Mouse (Mus musculus) ES-Bruce4 (cell line): ENCODE measurements around the gene En2. TPM values are rescaled to one million over a fixed set of nuclear protein-coding genes. Genes with fewer than 3 reads are reported as not detected.

Source experiments
- H3K27ac ChIP-seq: 2 replicates; pipeline ENCODE4 v1.5.1; 2012; ENCODE audit warnings: low read length, inconsistent platforms; ENCODE audit not compliant: insufficient read depth
- H3K27me3 ChIP-seq: 2 replicates; pipeline ENCODE4 v1.6.1; 2012; ENCODE audit warnings: mild to moderate bottlenecking, low read length, inconsistent platforms; ENCODE audit not compliant: control insufficient read depth, poor library complexity, insufficient read depth, severe bottlenecking
- H3K36me3 ChIP-seq: 2 replicates; pipeline ENCODE4 v1.6.1; 2012; ENCODE audit warnings: inconsistent platforms, mild to moderate bottlenecking, low read length, moderate library complexity; ENCODE audit not compliant: control insufficient read depth, poor library complexity, insufficient read depth, severe bottlenecking
- H3K4me1 ChIP-seq: one replicate; pipeline ENCODE4 v1.8.1; 2011; ENCODE audit warnings: low read length; ENCODE audit not compliant: control insufficient read depth, insufficient read depth
- H3K4me3 ChIP-seq: 2 replicates; pipeline ENCODE4 v1.5.1; 2011; ENCODE audit warnings: low read depth, mild to moderate bottlenecking, low read length
- H3K9ac ChIP-seq: 2 replicates; pipeline ENCODE4 v1.6.1; 2012; ENCODE audit warnings: low read depth, mild to moderate bottlenecking, inconsistent platforms; ENCODE audit not compliant: poor library complexity, severe bottlenecking
- H3K9me3 ChIP-seq: replicated peaks from 2 replicates; pipeline ENCODE4 v1.6.1; 2012; ENCODE audit warnings: mild to moderate bottlenecking, low read length, inconsistent platforms; ENCODE audit not compliant: control insufficient read depth, poor library complexity, insufficient read depth, severe bottlenecking
- CTCF ChIP-seq: IDR thresholded peaks from one replicate; pipeline ENCODE4 v1.8.1; 2011; ENCODE audit warnings: low read depth, low read length
- EP300 ChIP-seq: IDR thresholded peaks from 2 replicates; pipeline ENCODE4 v1.6.1; 2011; ENCODE audit warnings: low read depth, low read length; ENCODE audit not compliant: insufficient read depth
- POLR2A ChIP-seq: IDR thresholded peaks from one replicate; pipeline ENCODE4 v1.8.1; 2011; ENCODE audit warnings: low read length; ENCODE audit not compliant: insufficient read depth
- polyA plus RNA-seq: library from polyadenylated mRNA; stranded (reverse); fragments of >200 nt; gene quantifications from 2 replicates; pipeline ENCODE4 v1.2.4, GENCODE M21; 2011; ENCODE audit warnings: low read depth; ENCODE audit not compliant: missing spikeins, insufficient read depth, insufficient read length

The En2 gene
- polyA plus RNA-seq, 1 experiment = 1.6 TPM

DNA sequence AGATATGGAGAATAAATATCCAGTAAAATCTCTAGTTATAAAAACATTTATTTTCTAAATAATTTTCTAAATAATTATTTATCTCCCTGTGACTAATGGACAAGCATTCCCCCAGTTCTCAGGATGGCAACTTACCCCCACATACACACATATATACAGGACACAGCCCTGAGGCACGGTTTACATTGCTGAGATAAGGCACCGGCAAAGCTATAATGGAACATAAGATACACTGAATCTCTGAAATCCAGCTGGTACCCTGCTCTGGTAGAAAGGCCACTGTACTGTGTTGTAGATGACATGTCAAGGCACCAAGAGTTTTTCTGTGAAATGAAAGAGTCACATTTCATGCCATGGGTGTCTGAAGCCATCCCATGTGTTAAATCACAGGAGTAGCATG lies 39.2 kb downstream of the En2 start:
- H3K36me3 ChIP-seq = peaks cover 19% of the 10 kb centered on the region
- no peak overlapping the region for H3K4me3 ChIP-seq
- TF ChIP-seq CTCF (no peak), POLR2A (no peak), EP300 (no peak)
- H3K27ac ChIP-seq = no peak overlapping the region
- H3K27me3 ChIP-seq = no peaks in the 10 kb centered on the region
- H3K9ac ChIP-seq = no peak overlapping the region
- H3K9me3 ChIP-seq = no peaks in the 10 kb centered on the region
- H3K4me1 ChIP-seq = no peaks in the 10 kb centered on the region

DNA sequence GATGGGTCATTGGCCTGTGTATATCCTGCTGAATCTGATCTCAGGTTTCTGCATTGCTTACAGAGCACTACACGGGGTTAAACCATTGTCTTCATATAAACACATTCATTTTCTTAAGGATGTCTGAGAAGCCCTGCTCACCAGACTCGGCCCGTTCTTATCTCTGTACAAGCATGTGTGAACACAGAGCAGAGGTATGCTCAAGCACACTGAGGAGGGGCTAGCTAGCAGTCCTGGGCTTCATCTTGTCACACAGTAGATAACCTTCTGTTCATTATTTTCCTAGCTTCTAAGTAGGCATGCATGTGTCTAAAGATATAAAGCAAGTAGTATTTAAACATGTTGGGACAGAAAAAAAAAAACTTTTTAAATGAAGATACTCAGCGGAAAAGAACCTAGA lies 41.0 kb downstream of the En2 start:
- H3K27ac ChIP-seq = no peak overlapping the region
- TF ChIP-seq CTCF (no peak), POLR2A (no peak), EP300 (no peak)
- no peaks in the 10 kb centered on the region for H3K27me3 ChIP-seq

DNA sequence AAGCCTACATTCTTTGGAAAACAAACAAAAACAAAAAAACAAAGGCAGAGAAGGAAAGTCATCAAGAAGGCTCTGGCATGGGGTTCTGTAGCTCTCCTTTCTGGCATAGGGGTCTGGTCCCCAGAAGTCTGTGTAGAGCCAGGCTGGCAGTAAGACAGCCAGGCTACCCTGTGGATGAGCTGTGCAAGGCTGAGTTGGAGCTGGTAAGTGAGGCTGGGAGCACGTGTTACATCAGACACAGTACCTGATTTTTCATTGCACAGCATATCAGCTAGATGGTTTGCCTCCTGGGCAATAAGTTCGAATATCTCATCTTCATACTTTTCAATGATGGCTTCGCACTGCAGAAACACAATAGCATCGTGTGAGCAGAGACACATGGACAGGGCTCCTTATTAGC lies 41.5 kb downstream of the En2 start:
- H3K27me3 ChIP-seq = no peaks in the 10 kb centered on the region
- no peak overlapping the region for H3K4me3 ChIP-seq
- no peak overlapping the region for H3K9ac ChIP-seq
- no peak overlapping the region for H3K27ac ChIP-seq
- H3K36me3 ChIP-seq = peaks cover 19% of the 10 kb centered on the region
- TF ChIP-seq EP300 (no peak), CTCF (no peak), POLR2A (no peak)
- no peaks in the 10 kb centered on the region for H3K9me3 ChIP-seq
- no peaks in the 10 kb centered on the region for H3K4me1 ChIP-seq

More for the DNA sequence above, 41.0 kb downstream of the En2 start:
- H3K9me3 ChIP-seq = no peaks in the 10 kb centered on the region
- H3K4me3 ChIP-seq = no peak overlapping the region
- no peaks in the 10 kb centered on the region for H3K4me1 ChIP-seq
- peaks cover 19% of the 10 kb centered on the region for H3K36me3 ChIP-seq
- H3K9ac ChIP-seq = no peak overlapping the region

DNA sequence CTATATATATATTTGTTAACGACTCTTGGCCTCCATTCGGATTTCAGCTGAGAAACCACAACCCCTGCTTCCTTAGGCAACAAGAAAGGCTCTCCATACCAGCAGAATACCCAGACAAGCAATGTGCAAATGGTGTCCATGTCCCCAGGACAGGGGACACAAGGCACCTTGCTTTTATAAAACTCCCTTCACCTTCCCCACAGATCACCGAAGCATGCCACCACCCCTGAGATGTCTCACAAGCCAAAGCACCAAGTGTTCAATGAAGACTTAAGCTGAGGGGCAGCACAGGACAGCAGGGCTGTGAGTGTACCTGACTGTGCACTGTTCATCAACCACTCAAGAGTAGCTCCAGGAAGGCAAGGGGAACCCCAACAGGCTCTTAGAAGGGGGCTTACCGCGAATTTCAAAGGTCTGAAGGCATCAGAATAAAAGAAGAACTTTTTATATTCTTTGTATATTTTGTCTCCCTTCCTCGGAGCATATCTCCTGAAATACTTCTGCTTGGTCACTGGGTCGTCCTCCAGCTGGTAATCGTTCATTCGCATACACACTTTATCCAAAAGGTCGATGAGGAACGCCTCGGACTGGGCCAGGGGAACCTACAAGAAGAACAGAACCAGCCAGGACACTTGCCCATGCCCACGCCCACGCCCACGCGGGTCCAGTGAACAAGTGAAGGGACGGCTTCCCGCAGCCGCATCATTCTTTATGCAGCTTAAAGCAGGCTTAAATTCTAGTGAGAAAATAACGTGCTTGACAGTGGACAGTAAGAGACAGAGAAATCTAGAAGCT lies 43.4 kb downstream of the En2 start:
- TF ChIP-seq EP300 (no peak), POLR2A (no peak), CTCF (no peak)
- Histone ChIP-seq H3K36me3 (peaks cover 14% of the 10 kb centered on the region), H3K9me3 (no peaks in the 10 kb centered on the region), H3K4me1 (peaks cover 2% of the 10 kb centered on the region), H3K27ac (0 out of 2 replicates have a peak overlapping the region, but pooled peaks have one; percentile 10), H3K4me3 (peak overlapping the region; percentile 72), H3K9ac (peak overlapping the region; percentile 73), H3K27me3 (no peaks in the 10 kb centered on the region)

DNA sequence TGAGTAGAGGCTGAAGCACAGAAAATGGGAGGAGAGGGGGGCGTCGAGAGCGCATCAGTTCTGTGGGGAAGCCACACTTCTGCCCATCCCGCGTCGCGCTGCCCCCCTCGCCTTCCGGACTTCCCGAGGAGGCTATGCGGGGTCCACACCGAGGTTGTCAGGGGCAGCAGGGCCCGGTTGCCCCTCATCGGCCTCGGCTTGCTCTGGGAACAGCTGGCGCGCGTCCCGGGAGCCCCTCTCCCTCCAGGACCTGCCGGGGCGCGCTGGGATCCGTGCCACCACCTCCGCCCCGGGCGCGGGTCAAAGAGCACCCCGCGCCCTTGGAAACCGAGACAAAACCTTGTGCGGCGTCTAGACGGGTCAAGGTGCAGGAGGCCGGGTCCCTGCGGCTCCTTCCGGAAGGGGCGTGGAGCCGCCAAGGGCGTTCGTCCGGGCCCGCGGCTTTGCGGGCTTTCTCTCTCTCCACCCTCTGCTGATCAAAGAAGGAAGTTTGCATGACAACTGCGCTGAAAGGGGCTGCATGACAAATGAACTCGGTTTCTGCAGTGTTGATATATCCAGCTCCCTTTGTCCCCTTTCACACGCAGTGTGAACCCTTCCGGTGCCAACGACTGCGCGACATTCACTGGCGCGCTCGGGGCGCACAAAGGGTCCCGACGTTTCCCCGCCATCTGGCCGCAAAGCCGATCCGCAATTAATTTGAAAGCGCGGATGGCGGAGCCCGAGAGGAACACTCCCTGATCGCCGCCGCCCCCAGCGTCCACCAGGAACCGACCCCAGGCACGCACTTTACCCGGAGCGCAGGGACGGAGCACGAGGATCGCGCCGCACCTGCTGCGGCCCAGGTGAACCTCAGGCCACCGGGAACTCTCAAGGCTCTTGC lies 44.3 kb downstream of the En2 start:
- Histone ChIP-seq H3K4me3 (peak overlapping the region; percentile 72), H3K27ac (peak overlapping the region; percentile 72), H3K9me3 (no peaks in the 10 kb centered on the region), H3K36me3 (peaks cover 9% of the 10 kb centered on the region), H3K4me1 (peaks cover 2% of the 10 kb centered on the region), H3K27me3 (no peaks in the 10 kb centered on the region), H3K9ac (peak overlapping the region; percentile 74)
- no peak for TF ChIP-seq POLR2A
- peak; percentile 97 for TF ChIP-seq EP300
